Mouse (Mus musculus) MEL (cell line): ENCODE data around the gene Hsd3b7. TPM values are rescaled to one million over a fixed set of nuclear protein-coding genes. Genes with fewer than 3 reads are reported as not detected.
"Not testable (repeated sequence)": the region's sequence is repeated elsewhere in the genome, so short reads cannot be mapped to it uniquely, and the experiment has no call there.

Source experiments
- DNase-seq: peaks from one replicate; pipeline ENCODE4 v3.0.0; 2011; ENCODE audit warnings: low read depth, low spot score
- H3K27ac ChIP-seq: 2 replicates; pipeline ENCODE4 v1.5.1; 2012; ENCODE audit warnings: low read depth, mild to moderate bottlenecking, control low read depth, low read length, moderate library complexity; ENCODE audit not compliant: control insufficient read depth
- H3K27me3 ChIP-seq, 2 experiments: fragments of 150-350 bp in 1 of 2; sonication (generic) in 1 of 2; 2 replicates each; pipeline ENCODE4 v1.6.1; 2012; ENCODE audit warnings: low read length in 2 of 2, mild to moderate bottlenecking in 2 of 2, improper control_type of control experiment in 1 of 2, moderate library complexity in 1 of 2; ENCODE audit not compliant: insufficient read depth in 2 of 2, control insufficient read depth in 1 of 2
- H3K36me3 ChIP-seq, 2 experiments: 2 replicates each; pipeline ENCODE4 v1.6.1; 2012 to 2014; ENCODE audit warnings: low read length in 2 of 2, improper control_type of control experiment in 1 of 2, inconsistent platforms in 1 of 2, mild to moderate bottlenecking in 1 of 2; ENCODE audit not compliant: insufficient read depth in 2 of 2, control insufficient read depth in 1 of 2
- H3K4me1 ChIP-seq, 2 experiments: fragments of 150-350 bp in 1 of 2; sonication (generic) in 1 of 2; 2 replicates each; pipeline ENCODE4 v1.6.1; 2012; ENCODE audit warnings: low read length in 2 of 2, improper control_type of control experiment in 1 of 2, mild to moderate bottlenecking in 1 of 2; ENCODE audit not compliant: insufficient read depth in 2 of 2, control insufficient read depth in 1 of 2
- H3K4me3 ChIP-seq, 2 experiments: fragments of 150-350 bp in 1 of 2; sonication (generic) in 1 of 2; 2 replicates each; pipeline ENCODE4 v1.5.1; 2012; ENCODE audit warnings: low read depth in 2 of 2, low read length in 2 of 2, mild to moderate bottlenecking in 2 of 2, moderate library complexity in 2 of 2, control low read depth in 1 of 2, improper control_type of control experiment in 1 of 2; ENCODE audit not compliant: control insufficient read depth in 1 of 2, insufficient read depth in 1 of 2
- H3K79me2 ChIP-seq: 2 replicates; pipeline ENCODE4 v1.6.1; 2012; ENCODE audit warnings: mild to moderate bottlenecking, low read length, moderate library complexity; ENCODE audit not compliant: control insufficient read depth, poor library complexity, insufficient read depth
- H3K9ac ChIP-seq: 2 replicates; pipeline ENCODE4 v1.6.1; 2012; ENCODE audit warnings: low read depth, mild to moderate bottlenecking, control low read depth, low read length, moderate library complexity; ENCODE audit not compliant: control insufficient read depth, poor library complexity, severe bottlenecking
- H3K9me3 ChIP-seq: fragments of 150-350 bp; sonication (generic); replicated peaks from 2 replicates; pipeline ENCODE4 v1.6.1; 2012; ENCODE audit warnings: mild to moderate bottlenecking, low read length, improper control_type of control experiment, moderate library complexity; ENCODE audit not compliant: insufficient read depth
- CHD2 ChIP-seq: IDR thresholded peaks from 2 replicates; pipeline ENCODE4 v1.6.1; 2011; ENCODE audit warnings: low read length, improper control_type of control experiment
- CTCF ChIP-seq, 3 experiments: IDR thresholded peaks in 2 of 3; conservative IDR thresholded peaks in 1 of 3; 2 replicates each; pipeline ENCODE4 v1.5.1; 2011 to 2012; ENCODE audit warnings: low read length in 3 of 3, low read depth in 2 of 3, mild to moderate bottlenecking in 2 of 3, improper control_type of control experiment in 1 of 3, inconsistent platforms in 1 of 3, mixed read lengths in 1 of 3, moderate library complexity in 1 of 3; ENCODE audit not compliant: control insufficient read depth in 1 of 3, insufficient read depth in 1 of 3, poor library complexity in 1 of 3, severe bottlenecking in 1 of 3
- E2F4 ChIP-seq: IDR thresholded peaks from 2 replicates; pipeline ENCODE4 v1.6.1; 2011; ENCODE audit warnings: low read depth, low read length, improper control_type of control experiment, borderline replicate concordance
- ELF1 ChIP-seq: IDR thresholded peaks from 2 replicates; pipeline ENCODE4 v1.6.1; 2014; ENCODE audit warnings: low read depth, mild to moderate bottlenecking, inconsistent platforms, low read length, improper control_type of control experiment, moderate library complexity
- EP300 ChIP-seq, 2 experiments: IDR thresholded peaks; 2 replicates each; pipeline ENCODE4 v1.6.1; 2011; ENCODE audit warnings: improper control_type of control experiment in 2 of 2, low read length in 2 of 2, low read depth in 1 of 2, mild to moderate bottlenecking in 1 of 2
- ETS1 ChIP-seq: IDR thresholded peaks from 2 replicates; pipeline ENCODE4 v1.6.1; 2012; ENCODE audit warnings: low read depth, mild to moderate bottlenecking, inconsistent platforms, low read length, improper control_type of control experiment, moderate library complexity
- GABPA ChIP-seq: IDR thresholded peaks from 2 replicates; pipeline ENCODE4 v1.6.1; 2012; ENCODE audit warnings: low read depth, mild to moderate bottlenecking, inconsistent platforms, low read length, improper control_type of control experiment, moderate library complexity
- JUND ChIP-seq: IDR thresholded peaks from 2 replicates; pipeline ENCODE4 v1.6.1; 2011; ENCODE audit warnings: low read depth, mild to moderate bottlenecking, improper control_type of control experiment, low read length
- KAT2A ChIP-seq: conservative IDR thresholded peaks from 2 replicates; pipeline ENCODE4 v1.6.1; 2012; ENCODE audit warnings: low read depth, low read length, improper control_type of control experiment, inconsistent platforms
- MAX ChIP-seq: IDR thresholded peaks from 2 replicates; pipeline ENCODE4 v1.6.1; 2011; ENCODE audit warnings: low read length, improper control_type of control experiment
- MAZ ChIP-seq: IDR thresholded peaks from 2 replicates; pipeline ENCODE4 v1.6.1; 2012; ENCODE audit warnings: low read depth, mild to moderate bottlenecking, inconsistent platforms, low read length, improper control_type of control experiment
- MEF2A ChIP-seq: IDR thresholded peaks from 2 replicates; pipeline ENCODE4 v1.6.1; 2014; ENCODE audit warnings: low read depth, mild to moderate bottlenecking, inconsistent platforms, low read length, improper control_type of control experiment; ENCODE audit not compliant: poor library complexity, insufficient replicate concordance, severe bottlenecking; ENCODE audit errors: extremely low read depth
- MYC ChIP-seq: IDR thresholded peaks from 2 replicates; pipeline ENCODE4 v1.6.1; 2011; ENCODE audit warnings: low read depth, mild to moderate bottlenecking, low read length, improper control_type of control experiment, moderate library complexity
- NELFE ChIP-seq: IDR thresholded peaks from 2 replicates; pipeline ENCODE4 v1.6.1; 2011; ENCODE audit warnings: low read depth, low read length, improper control_type of control experiment
- NRF1 ChIP-seq: IDR thresholded peaks from 2 replicates; pipeline ENCODE4 v1.6.1; 2014; ENCODE audit warnings: low read depth, mild to moderate bottlenecking, inconsistent platforms, low read length, improper control_type of control experiment, moderate library complexity; ENCODE audit not compliant: poor library complexity, insufficient read depth, severe bottlenecking
- POLR2A ChIP-seq, 2 experiments: IDR thresholded peaks; 2 replicates each; pipeline ENCODE4 v1.6.1; 2011 to 2012; ENCODE audit warnings: low read length in 2 of 2, mild to moderate bottlenecking in 2 of 2, control low read depth in 1 of 2, improper control_type of control experiment in 1 of 2, low read depth in 1 of 2, moderate library complexity in 1 of 2; ENCODE audit not compliant: control insufficient read depth in 1 of 2, insufficient read depth in 1 of 2, poor library complexity in 1 of 2
- POLR2AphosphoS5 ChIP-seq: IDR thresholded peaks from 2 replicates; pipeline ENCODE4 v1.6.1; 2012; ENCODE audit warnings: low read depth, borderline replicate concordance, mild to moderate bottlenecking, inconsistent platforms, low read length, moderate library complexity, mixed read lengths
- RAD21 ChIP-seq: IDR thresholded peaks from 2 replicates; pipeline ENCODE4 v1.6.1; 2011; ENCODE audit warnings: mild to moderate bottlenecking, low read depth, low read length, improper control_type of control experiment
- RCOR1 ChIP-seq: IDR thresholded peaks from 2 replicates; pipeline ENCODE4 v1.6.1; 2012; ENCODE audit warnings: low read depth, mild to moderate bottlenecking, inconsistent platforms, low read length, improper control_type of control experiment
- SIN3A ChIP-seq: IDR thresholded peaks from 2 replicates; pipeline ENCODE4 v1.6.1; 2012; ENCODE audit warnings: low read length, improper control_type of control experiment, inconsistent platforms
- SMC3 ChIP-seq: IDR thresholded peaks from 2 replicates; pipeline ENCODE4 v1.6.1; 2011; ENCODE audit warnings: low read depth, low read length, improper control_type of control experiment
- TAL1 ChIP-seq: IDR thresholded peaks from 2 replicates; pipeline ENCODE4 v1.6.1; 2012; ENCODE audit warnings: mild to moderate bottlenecking, inconsistent platforms, low read length, moderate library complexity, mixed read lengths
- TBP ChIP-seq: IDR thresholded peaks from 2 replicates; pipeline ENCODE4 v1.8.0; 2011; ENCODE audit warnings: low read depth, low read length, improper control_type of control experiment
- TCF12 ChIP-seq: IDR thresholded peaks from 2 replicates; pipeline ENCODE4 v1.6.1; 2014; ENCODE audit warnings: low read depth, mild to moderate bottlenecking, inconsistent platforms, low read length, improper control_type of control experiment, moderate library complexity
- UBTF ChIP-seq: IDR thresholded peaks from 2 replicates; pipeline ENCODE4 v1.6.1; 2012; ENCODE audit warnings: low read depth, mild to moderate bottlenecking, inconsistent platforms, low read length, improper control_type of control experiment, moderate library complexity, borderline replicate concordance; ENCODE audit not compliant: insufficient read depth
- USF2 ChIP-seq, 2 experiments: IDR thresholded peaks; 2 replicates each; pipeline ENCODE4 v1.6.1; 2011 to 2012; ENCODE audit warnings: improper control_type of control experiment in 2 of 2, low read length in 2 of 2, borderline replicate concordance in 1 of 2, inconsistent platforms in 1 of 2, low read depth in 1 of 2, mild to moderate bottlenecking in 1 of 2; ENCODE audit not compliant: insufficient read depth in 1 of 2
- ZC3H11A ChIP-seq: IDR thresholded peaks from 2 replicates; pipeline ENCODE4 v1.6.1; 2012; ENCODE audit warnings: low read depth, mild to moderate bottlenecking, inconsistent platforms, low read length, improper control_type of control experiment
- ZKSCAN1 ChIP-seq: IDR thresholded peaks from 2 replicates; pipeline ENCODE4 v1.6.1; 2012; ENCODE audit warnings: low read depth, mild to moderate bottlenecking, inconsistent platforms, low read length, improper control_type of control experiment, moderate library complexity
- ZMIZ1 ChIP-seq: IDR thresholded peaks from 2 replicates; pipeline ENCODE4 v1.6.1; 2012; ENCODE audit warnings: low read depth, mild to moderate bottlenecking, inconsistent platforms, low read length, improper control_type of control experiment, moderate library complexity
- ZNF384 ChIP-seq: IDR thresholded peaks from 2 replicates; pipeline ENCODE4 v1.6.1; 2012; ENCODE audit warnings: low read depth, mild to moderate bottlenecking, inconsistent platforms, low read length, improper control_type of control experiment
- polyA plus RNA-seq, 2 experiments: library from polyadenylated mRNA; stranded (reverse) in 1 of 2; unstranded in 1 of 2; fragments of >175 nt in 1 of 2; fragments of >200 nt in 1 of 2; gene quantifications; 2 replicates each; pipeline versions ENCODE4 v1.2.1 to v1.2.4; 2012; ENCODE audit warnings: low replicate concordance in 2 of 2, low read depth in 1 of 2; ENCODE audit not compliant: insufficient read length in 2 of 2, insufficient read depth in 1 of 2, missing spikeins in 1 of 2
- total RNA-seq: library from RNA; depleted of rRNA; stranded (reverse); fragments of 300-350 nt; gene quantifications from 2 replicates; pipeline ENCODE4 v1.2.3, GENCODE M21; 2012

The Hsd3b7 gene
- total and polyA plus RNA-seq, 3 experiments: 0.75 to 1.4 TPM; not detected in 1

DNA sequence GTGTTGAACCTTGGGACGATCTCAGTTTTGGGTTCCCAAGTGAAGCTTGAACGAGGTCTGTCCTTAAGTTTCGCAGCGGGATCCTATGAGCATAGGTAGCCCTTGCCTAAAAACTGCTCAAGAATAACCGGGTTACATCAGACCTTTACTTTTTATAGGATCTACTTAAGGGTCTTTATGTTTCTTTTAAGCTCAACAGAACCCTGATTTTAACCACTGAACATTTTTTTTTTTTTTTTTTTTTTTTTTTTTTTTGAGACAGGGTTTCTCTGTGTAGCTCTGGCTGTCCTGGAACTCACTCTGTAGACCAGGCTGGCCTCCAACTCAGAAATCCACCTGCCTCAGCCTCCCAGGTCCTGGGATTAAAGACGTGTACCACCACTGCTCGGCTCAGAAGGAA, 24.6 kb upstream of the Hsd3b7 start:
- peak; percentile 59 for TF ChIP-seq ZNF384
- not testable (repeated sequence) for H3K9me3 ChIP-seq, H3K27me3 ChIP-seq, DNase-seq
- peak overlapping the region; percentile 87 for H3K27ac ChIP-seq
- H3K4me1 ChIP-seq: peaks cover 0 to 21% of the 10 kb centered on the region in 2 experiments; a peak in 3 of 4 replicates
- peaks cover 21% of the 10 kb centered on the region for H3K79me2 ChIP-seq
- H3K36me3 ChIP-seq: peaks cover 16 to 39% of the 10 kb centered on the region in 2 experiments
- H3K4me3 ChIP-seq: peak overlapping the region; percentile 59 to 83
- H3K9ac ChIP-seq: peak overlapping the region; percentile 95

DNA sequence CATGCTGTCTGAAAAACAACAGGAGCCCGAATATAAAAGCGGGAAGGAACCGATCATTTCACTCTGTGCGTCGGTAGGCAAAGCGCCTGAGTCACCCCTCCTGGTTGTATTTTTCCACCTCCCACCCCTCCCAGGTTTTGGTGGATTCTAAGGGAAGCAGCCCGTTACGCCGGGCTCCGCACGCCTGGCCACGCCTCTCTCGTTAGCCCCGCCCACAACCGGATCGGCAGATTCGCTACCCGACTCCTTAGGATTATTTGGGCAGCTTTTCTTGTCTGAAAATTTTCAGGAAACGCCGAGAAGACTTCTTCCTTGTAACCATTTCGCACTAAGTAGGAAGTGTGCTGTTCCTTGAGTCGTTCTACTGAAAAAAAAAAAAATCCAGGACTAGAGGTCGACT, 24.0 kb upstream of the Hsd3b7 start, which contains the start of gene Setd1a:
Gene Setd1a, plus strand, starts transcription at position 245 of the 400 bp plus-strand sequence.
- Histone ChIP-seq H3K27me3 (no peaks in the 10 kb centered on the region), H3K9me3 (no peaks in the 10 kb centered on the region), H3K27ac (peak within 1 kb of the TSS; percentile 87), H3K4me3 (peak within 1 kb of the TSS; percentile 59 to 83), H3K9ac (peak within 1 kb of the TSS; percentile 95), H3K4me1 (peaks cover 0 to 15% of the 10 kb centered on the region in 2 experiments; a peak in 3 of 4 replicates), H3K79me2 (peaks cover 19% of the 10 kb centered on the region), H3K36me3 (peaks cover 18 to 34% of the 10 kb centered on the region in 2 experiments)
- TF ChIP-seq RAD21 (no peak), POLR2AphosphoS5 (no peak), RCOR1 (no peak), UBTF (no peak), MEF2A (no peak), CTCF (IDR thresholded peaks at IDR 0.05 in 2 of 3, conservative IDR thresholded peaks at IDR 0.05 in 1 of 3; ENCODE audit: control insufficient read depth in 1 of 3, insufficient read depth in 1 of 3, low read depth in 2 of 3, low read length in 3 of 3, poor library complexity in 1 of 3, severe bottlenecking in 1 of 3) (no peak), ZNF384 (peak; percentile 44; the same call in 1 of the 2 replicates), ELF1 (peak; percentile 18; the same call in 1 of the 2 replicates), POLR2A (IDR thresholded peaks at IDR 0.05; ENCODE audit: control insufficient read depth in 1 of 2, insufficient read depth in 1 of 2, low read depth in 1 of 2, low read length in 2 of 2, poor library complexity in 1 of 2) (peak in 1 of 2 experiments; percentile 59; a peak in 2 of 4 replicates), CHD2 (no peak), NELFE (peak; percentile 36), JUND (no peak), E2F4 (0 out of 2 replicates have a peak, but pooled peaks have one; percentile 16), TCF12 (no peak), ZKSCAN1 (no peak), TBP (0 out of 2 replicates have a peak, but pooled peaks have one; percentile 20), MAX (no peak), MAZ (no peak), SMC3 (no peak), MYC (no peak), USF2 (IDR thresholded peaks at IDR 0.05; ENCODE audit: borderline replicate concordance in 1 of 2, insufficient read depth in 1 of 2, low read depth in 1 of 2, low read length in 2 of 2) (no peak), ZC3H11A (peak; percentile 66), GABPA (no peak), TAL1 (no peak), NRF1 (no peak), KAT2A (no peak), SIN3A (0 out of 2 replicates have a peak, but pooled peaks have one; percentile 11), ZMIZ1 (0 out of 2 replicates have a peak, but pooled peaks have one; percentile 38), EP300 (IDR thresholded peaks at IDR 0.05; ENCODE audit: low read depth in 1 of 2, low read length in 2 of 2) (no peak), ETS1 (no peak)
- DNase-seq: peak; percentile 88
